Mouse (Mus musculus) midbrain, postnatal 0 days (tissue): ENCODE measurements around the gene Ptpdc1. TPM values are rescaled to one million over a fixed set of nuclear protein-coding genes. Genes with fewer than 3 reads are reported as not detected.

Experiments
- ATAC-seq: fragments of 200-750 bp; cut with Nextera tagmentation; 2 replicates; pipeline ENCODE4 v1.8.0; 2017; ENCODE audit warnings: moderate number of reproducible peaks, mild to moderate bottlenecking, moderate TSS enrichment, moderate library complexity; ENCODE audit not compliant: low FRiP score
- DNase-seq: peaks from one replicate; pipeline ENCODE4 v3.0.0-alpha.2; 2015; ENCODE audit warnings: low spot score
- H3K27ac ChIP-seq: fragments of 300-500 bp; sonication (generic); 2 replicates; pipeline ENCODE4 v1.5.1; 2014; ENCODE audit warnings: low read depth, mild to moderate bottlenecking, low read length, mixed read lengths
- H3K27me3 ChIP-seq: fragments of 300-500 bp; sonication (generic); 2 replicates; pipeline ENCODE4 v1.6.1; 2014; ENCODE audit warnings: low read length, control low read depth, mixed read lengths; ENCODE audit not compliant: insufficient read depth
- H3K36me3 ChIP-seq: fragments of 300-500 bp; sonication (generic); 2 replicates; pipeline ENCODE4 v1.6.1; 2014; ENCODE audit warnings: low read length, control low read depth, mixed read lengths; ENCODE audit not compliant: insufficient read depth
- H3K4me1 ChIP-seq: fragments of 300-500 bp; sonication (generic); 2 replicates; pipeline ENCODE4 v1.6.1; 2014; ENCODE audit warnings: mild to moderate bottlenecking, control low read depth, antibody characterized with exemption, low read length, mixed read lengths; ENCODE audit not compliant: insufficient read depth
- H3K4me2 ChIP-seq: fragments of 300-500 bp; sonication (generic); 2 replicates; pipeline ENCODE4 v1.6.1; 2014; ENCODE audit warnings: low read depth, mild to moderate bottlenecking, low read length, mixed read lengths; ENCODE audit not compliant: poor library complexity, severe bottlenecking
- H3K4me3 ChIP-seq: fragments of 300-500 bp; sonication (generic); 2 replicates; pipeline ENCODE4 v1.5.1; 2014; ENCODE audit warnings: low read depth, mild to moderate bottlenecking, low read length, moderate library complexity
- H3K9ac ChIP-seq: fragments of 300-500 bp; sonication (generic); replicated peaks from 2 replicates; pipeline ENCODE4 v1.6.1; 2014; ENCODE audit warnings: mild to moderate bottlenecking, low read length, moderate library complexity, mixed read lengths; ENCODE audit not compliant: poor library complexity, severe bottlenecking
- H3K9me3 ChIP-seq: fragments of 300-500 bp; sonication (generic); 2 replicates; pipeline ENCODE4 v1.6.1; 2016; ENCODE audit warnings: low read length, control low read depth
- CTCF ChIP-seq: IDR thresholded peaks from 2 replicates; pipeline ENCODE4 v1.5.1; 2016; ENCODE audit warnings: antibody characterized with exemption, mild to moderate bottlenecking
- WGBS: fragments of 180-500 bp; shearing (Covaris S2); extraction: QIAGEN DNeasy Blood & Tissue Kit; methylation state at CpG from one replicate; pipeline ENCODE4 v1.1.7; 2014; 5-methylcytosine and 5-hydroxymethylcytosine counted together
- polyA plus RNA-seq: library from polyadenylated mRNA; unstranded; fragments of >200 nt; fragmentation: Nextera tagmentation; extraction: Ambion mirVana; gene quantifications from 2 replicates; pipeline ENCODE4 v1.2.1, GENCODE M21; 2015
- total RNA-seq: library from RNA; depleted of rRNA; stranded (reverse); fragments of >200 nt; gene quantifications from 2 replicates; pipeline ENCODE4 v1.2.3, GENCODE M21; 2014

Ptpdc1 gene
- total and polyA plus RNA-seq, 2 experiments from 2014 or later: 15.3 to 36.3 TPM

GRCm38 (mm10) chr13:48631691-48632090 lies 6.2 kb upstream of the Ptpdc1 start:
- 67% methylated on average over 5 of the region's 5 CpGs for WGBS
- no peak overlapping the region for H3K4me3 ChIP-seq
- no peak for ATAC-seq

DNA sequence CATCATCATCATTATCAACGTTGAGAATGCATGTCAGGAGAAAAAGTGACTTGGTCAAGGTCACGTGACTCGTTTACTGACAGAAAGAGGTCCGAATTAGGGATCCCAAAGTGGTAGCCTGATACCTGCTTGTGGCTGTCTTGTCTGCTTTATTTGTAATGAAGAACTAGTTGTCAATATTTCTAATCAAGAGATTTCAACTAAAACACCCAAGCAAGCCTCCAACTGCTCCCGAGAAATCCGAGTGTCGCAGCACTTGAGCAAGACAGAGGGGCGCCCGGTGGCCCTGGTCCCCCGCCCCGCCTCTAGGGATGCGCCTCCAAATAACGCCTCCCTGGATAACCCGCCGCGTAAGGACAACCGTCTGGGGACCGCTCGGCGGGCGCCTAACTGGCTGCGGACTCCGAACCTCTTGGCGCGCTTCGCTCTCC lies 481 bp downstream of the Ptpdc1 start:
- peak overlapping the region; percentile 92 for H3K27ac ChIP-seq
- peak overlapping the region; percentile 76 for H3K4me2 ChIP-seq
- no peaks in the 10 kb centered on the region for H3K9me3 ChIP-seq
- H3K9ac ChIP-seq: peak overlapping the region; percentile 91
- H3K4me1 ChIP-seq: no peaks in the 10 kb centered on the region; the same call in 1 of the 2 replicates
- H3K4me3 ChIP-seq: peak overlapping the region; percentile 86
- no peak for DNase-seq
- H3K27me3 ChIP-seq: no peaks in the 10 kb centered on the region
- TF ChIP-seq CTCF: no peak
- ATAC-seq: peak; percentile 71; the same call in 1 of the 2 replicates
- 1% methylated on average over 26 of the region's 26 CpGs for WGBS
- no peaks in the 10 kb centered on the region for H3K36me3 ChIP-seq

More at GRCm38 (mm10) chr13:48631691-48632090, 6.2 kb upstream of the Ptpdc1 start:
- Histone ChIP-seq H3K9me3 (no peaks in the 10 kb centered on the region), H3K9ac (no peak overlapping the region), H3K27ac (no peak overlapping the region), H3K4me2 (no peak overlapping the region), H3K27me3 (no peaks in the 10 kb centered on the region), H3K4me1 (no peaks in the 10 kb centered on the region), H3K36me3 (no peaks in the 10 kb centered on the region)
- no peak for DNase-seq
- peak; percentile 29; the same call in 1 of the 2 replicates for TF ChIP-seq CTCF

GRCm38 (mm10) chr13:48618890-48619289 lies 6.6 kb downstream of the Ptpdc1 start:
- TF ChIP-seq CTCF: no peak
- no peak overlapping the region for H3K4me2 ChIP-seq
- H3K9ac ChIP-seq: no peak overlapping the region
- no peaks in the 10 kb centered on the region for H3K36me3 ChIP-seq
- ATAC-seq: no peak
- no peak overlapping the region for H3K27ac ChIP-seq
- WGBS: 88% methylated on average over 4 of the region's 4 CpGs
- H3K4me3 ChIP-seq: no peak overlapping the region
- DNase-seq: no peak
- no peaks in the 10 kb centered on the region for H3K9me3 ChIP-seq
- H3K27me3 ChIP-seq: no peaks in the 10 kb centered on the region
- H3K4me1 ChIP-seq: no peaks in the 10 kb centered on the region

- Histone ChIP-seq H3K4me3 (no peak overlapping the region), H3K36me3 (no peaks in the 10 kb centered on the region), H3K4me1 (no peaks in the 10 kb centered on the region), H3K9ac (no peak overlapping the region), H3K4me2 (no peak overlapping the region), H3K27me3 (no peaks in the 10 kb centered on the region), H3K9me3 (no peaks in the 10 kb centered on the region), H3K27ac (no peak overlapping the region)
- TF ChIP-seq CTCF: no peak
- no peak for ATAC-seq
- no peak for DNase-seq
These were observed 7.7 kb downstream of the Ptpdc1 start for GRCm38 (mm10) chr13:48617774-48618173.

GRCm38 (mm10) chr13:48614525-48614924 lies 10.9 kb downstream of the Ptpdc1 start:
- Histone ChIP-seq H3K9me3 (no peaks in the 10 kb centered on the region), H3K4me1 (no peaks in the 10 kb centered on the region), H3K36me3 (no peaks in the 10 kb centered on the region), H3K27me3 (no peaks in the 10 kb centered on the region), H3K27ac (no peak overlapping the region), H3K9ac (no peak overlapping the region), H3K4me3 (no peak overlapping the region), H3K4me2 (no peak overlapping the region)
- DNase-seq (no peak), ATAC-seq (no peak)
- TF ChIP-seq CTCF: no peak
- WGBS: 80% methylated on average over 2 of the region's 2 CpGs

- no peak overlapping the region for H3K4me3 ChIP-seq
- no peak overlapping the region for H3K4me2 ChIP-seq
- no peak overlapping the region for H3K27ac ChIP-seq
- H3K27me3 ChIP-seq: no peaks in the 10 kb centered on the region
- 0 out of 2 replicates have a peak, but pooled peaks cover 9% of the 10 kb centered on the region for H3K36me3 ChIP-seq
- no peak overlapping the region for H3K9ac ChIP-seq
- H3K4me1 ChIP-seq: no peaks in the 10 kb centered on the region
- 83% methylated on average over 5 of the region's 5 CpGs for WGBS
- H3K9me3 ChIP-seq: no peaks in the 10 kb centered on the region
- TF ChIP-seq CTCF: no peak
- ATAC-seq: no peak
- DNase-seq: no peak
These were observed 16.4 kb downstream of the Ptpdc1 start for GRCm38 (mm10) chr13:48609106-48609505.
